Mouse (Mus musculus): ENCODE measurements around the gene Kdm6a. TPM values are rescaled to one million over a fixed set of nuclear protein-coding genes. Genes with fewer than 3 reads are reported as not detected.

Kdm6a gene
- polyA plus RNA-seq, 1 experiment from 2014 or later: 15.3 TPM

GRCm38 (mm10) chrX:18187203-18187602 lies 24.8 kb downstream of the Kdm6a start:
- ATAC-seq (replicated peaks; ENCODE audit: low FRiP score, low read depth) (no peak), DNase-seq (ENCODE audit: low spot score) (no peak)
- no peak overlapping the region for H3K4me3 ChIP-seq (replicated peaks; ENCODE audit: low read depth, low read length)
- no peaks in the 10 kb centered on the region for H3K27me3 ChIP-seq (ENCODE audit: insufficient read depth, low read length)
- H3K4me2 ChIP-seq (ENCODE audit: low read length): no peak overlapping the region
- no peaks in the 10 kb centered on the region for H3K9me3 ChIP-seq (replicated peaks; ENCODE audit: low read length)
- H3K9ac ChIP-seq (ENCODE audit: low read depth, low read length): no peak overlapping the region
- no peaks in the 10 kb centered on the region for H3K36me3 ChIP-seq (ENCODE audit: insufficient read depth, low read length)
- no peaks in the 10 kb centered on the region for H3K4me1 ChIP-seq (replicated peaks; ENCODE audit: insufficient read depth, low read length)
- no peak for TF ChIP-seq CTCF (IDR thresholded peaks at IDR 0.05; ENCODE audit: low read depth)
- no peak overlapping the region for H3K27ac ChIP-seq

DNA sequence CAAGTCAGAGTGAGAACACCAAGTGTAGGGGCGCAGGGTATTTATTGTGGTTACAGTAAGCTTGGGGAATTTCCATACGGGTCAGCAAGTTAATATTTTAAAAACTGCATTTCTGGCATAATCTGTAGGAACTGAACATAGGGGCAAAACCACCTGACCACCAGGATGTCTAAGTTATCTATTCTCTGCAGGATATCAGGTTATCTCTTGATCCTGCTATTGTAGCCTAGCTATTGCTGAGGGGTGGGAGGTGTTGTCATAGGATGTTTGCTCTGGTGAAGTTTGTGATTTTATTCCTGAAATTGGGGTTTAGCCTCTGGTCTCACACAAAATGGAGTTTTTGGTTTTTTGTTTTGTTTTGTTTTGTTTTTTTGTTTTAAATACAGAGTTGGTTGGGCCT lies 25.9 kb downstream of the Kdm6a start:
- H3K27me3 ChIP-seq (ENCODE audit: insufficient read depth, low read length): no peaks in the 10 kb centered on the region
- H3K4me3 ChIP-seq (replicated peaks; ENCODE audit: low read depth, low read length): no peak overlapping the region
- H3K36me3 ChIP-seq (ENCODE audit: insufficient read depth, low read length): no peaks in the 10 kb centered on the region
- no peak overlapping the region for H3K9ac ChIP-seq (ENCODE audit: low read depth, low read length)
- H3K27ac ChIP-seq: no peak overlapping the region
- H3K4me2 ChIP-seq (ENCODE audit: low read length): no peak overlapping the region
- no peak for TF ChIP-seq CTCF (IDR thresholded peaks at IDR 0.05; ENCODE audit: low read depth)
- no peak for ATAC-seq (replicated peaks; ENCODE audit: low FRiP score, low read depth)
- WGBS: 94% methylated on average over 2 of the region's 2 CpGs
- no peaks in the 10 kb centered on the region for H3K4me1 ChIP-seq (replicated peaks; ENCODE audit: insufficient read depth, low read length)
- no peaks in the 10 kb centered on the region for H3K9me3 ChIP-seq (replicated peaks; ENCODE audit: low read length)
- DNase-seq (ENCODE audit: low spot score): no peak

GRCm38 (mm10) chrX:18239572-18239971 lies 77.2 kb downstream of the Kdm6a start:
- Histone ChIP-seq H3K4me1 (replicated peaks; ENCODE audit: insufficient read depth, low read length) (no peaks in the 10 kb centered on the region), H3K9me3 (replicated peaks; ENCODE audit: low read length) (no peaks in the 10 kb centered on the region), H3K36me3 (ENCODE audit: insufficient read depth, low read length) (no peaks in the 10 kb centered on the region), H3K27me3 (ENCODE audit: insufficient read depth, low read length) (no peaks in the 10 kb centered on the region), H3K4me3 (replicated peaks; ENCODE audit: low read depth, low read length) (no peak overlapping the region), H3K27ac (no peak overlapping the region), H3K9ac (ENCODE audit: low read depth, low read length) (no peak overlapping the region), H3K4me2 (ENCODE audit: low read length) (no peak overlapping the region)
- 94% methylated on average over 1 of the region's 1 CpGs for WGBS
- DNase-seq (ENCODE audit: low spot score): no peak
- TF ChIP-seq CTCF (IDR thresholded peaks at IDR 0.05; ENCODE audit: low read depth): no peak
- ATAC-seq (replicated peaks; ENCODE audit: low FRiP score, low read depth): no peak

- ATAC-seq (replicated peaks; ENCODE audit: low FRiP score, low read depth): no peak
- no peak for DNase-seq (ENCODE audit: low spot score)
- Histone ChIP-seq H3K9ac (ENCODE audit: low read depth, low read length) (no peak overlapping the region), H3K4me3 (replicated peaks; ENCODE audit: low read depth, low read length) (no peak overlapping the region), H3K4me2 (ENCODE audit: low read length) (no peak overlapping the region), H3K4me1 (replicated peaks; ENCODE audit: insufficient read depth, low read length) (no peaks in the 10 kb centered on the region), H3K27me3 (ENCODE audit: insufficient read depth, low read length) (no peaks in the 10 kb centered on the region), H3K36me3 (ENCODE audit: insufficient read depth, low read length) (0 out of 2 replicates have a peak, but pooled peaks cover 14% of the 10 kb centered on the region), H3K9me3 (replicated peaks; ENCODE audit: low read length) (no peaks in the 10 kb centered on the region), H3K27ac (no peak overlapping the region)
- no peak for TF ChIP-seq CTCF (IDR thresholded peaks at IDR 0.05; ENCODE audit: low read depth)
- WGBS: 89% methylated on average over 4 of the region's 4 CpGs
Observed at GRCm38 (mm10) chrX:18250621-18251020, 88.2 kb downstream of the Kdm6a start.

DNA sequence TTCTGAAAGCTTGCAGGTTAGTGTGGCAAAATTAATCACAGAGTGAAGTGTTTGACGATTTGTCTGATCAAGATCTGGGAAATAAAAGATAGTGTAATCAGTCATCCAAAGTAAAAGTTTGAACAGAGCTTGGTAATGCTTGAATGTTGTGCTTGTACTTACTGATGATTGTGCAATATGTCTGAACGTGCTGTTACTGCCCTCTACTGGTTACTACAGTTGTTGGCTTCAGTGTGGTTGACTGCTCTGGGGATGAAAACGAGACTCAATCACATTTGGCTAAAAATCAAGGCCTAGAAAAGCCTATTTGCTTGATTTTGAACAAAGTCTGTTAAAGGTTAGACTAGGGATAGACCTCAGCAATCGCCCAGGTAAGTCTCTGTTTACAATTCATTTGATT lies 92.4 kb downstream of the Kdm6a start:
- Histone ChIP-seq H3K4me3 (replicated peaks; ENCODE audit: low read depth, low read length) (no peak overlapping the region), H3K27ac (no peak overlapping the region), H3K4me2 (ENCODE audit: low read length) (no peak overlapping the region), H3K27me3 (ENCODE audit: insufficient read depth, low read length) (no peaks in the 10 kb centered on the region), H3K36me3 (ENCODE audit: insufficient read depth, low read length) (peaks cover 21% of the 10 kb centered on the region; the same call in 1 of the 2 replicates), H3K9me3 (replicated peaks; ENCODE audit: low read length) (no peaks in the 10 kb centered on the region), H3K4me1 (replicated peaks; ENCODE audit: insufficient read depth, low read length) (no peaks in the 10 kb centered on the region), H3K9ac (ENCODE audit: low read depth, low read length) (no peak overlapping the region)
- WGBS: 40% methylated on average over 4 of the region's 4 CpGs
- peak; percentile 84 for TF ChIP-seq CTCF (IDR thresholded peaks at IDR 0.05; ENCODE audit: low read depth)
- ATAC-seq (replicated peaks; ENCODE audit: low FRiP score, low read depth) (no peak), DNase-seq (ENCODE audit: low spot score) (peak; percentile 74)

DNA sequence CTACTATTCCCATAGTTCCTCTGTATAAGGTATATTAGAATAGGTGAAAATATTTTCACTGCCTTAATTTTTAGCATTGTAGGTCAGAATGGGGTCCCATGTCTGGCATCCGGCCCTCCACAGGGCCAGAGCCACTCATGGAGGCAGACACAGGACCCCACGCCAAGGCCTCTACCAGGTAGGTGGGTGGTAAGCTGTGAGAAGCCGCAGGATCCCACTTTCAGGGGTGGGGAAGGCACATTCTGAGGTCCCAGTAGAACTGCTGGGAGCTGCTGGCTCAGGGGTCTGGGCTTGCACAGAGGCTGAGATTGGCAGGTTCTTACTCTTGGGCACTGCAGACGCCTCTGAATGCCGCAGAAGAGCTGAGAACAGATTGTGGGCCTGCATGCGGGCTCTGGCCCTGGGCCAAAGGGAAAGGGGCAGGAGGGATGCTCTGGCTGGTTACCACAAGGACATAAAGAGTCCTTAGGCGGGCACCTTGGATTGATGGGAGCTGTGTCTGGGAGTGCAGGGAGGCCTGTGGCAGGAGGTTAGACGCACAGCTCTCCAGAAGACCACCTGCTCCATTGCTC lies 95.9 kb downstream of the Kdm6a start:
- no peak overlapping the region for H3K4me3 ChIP-seq (replicated peaks; ENCODE audit: low read depth, low read length)
- peaks cover 16% of the 10 kb centered on the region; the same call in 1 of the 2 replicates for H3K36me3 ChIP-seq (ENCODE audit: insufficient read depth, low read length)
- no peaks in the 10 kb centered on the region for H3K27me3 ChIP-seq (ENCODE audit: insufficient read depth, low read length)
- H3K9ac ChIP-seq (ENCODE audit: low read depth, low read length): no peak overlapping the region
- no peak overlapping the region for H3K27ac ChIP-seq
- TF ChIP-seq CTCF (IDR thresholded peaks at IDR 0.05; ENCODE audit: low read depth): no peak
- no peaks in the 10 kb centered on the region for H3K9me3 ChIP-seq (replicated peaks; ENCODE audit: low read length)
- ATAC-seq (replicated peaks; ENCODE audit: low FRiP score, low read depth) (no peak), DNase-seq (ENCODE audit: low spot score) (no peak)
- H3K4me2 ChIP-seq (ENCODE audit: low read length): no peak overlapping the region
- 95% methylated on average over 8 of the region's 8 CpGs for WGBS
- H3K4me1 ChIP-seq (replicated peaks; ENCODE audit: insufficient read depth, low read length): no peaks in the 10 kb centered on the region

DNA sequence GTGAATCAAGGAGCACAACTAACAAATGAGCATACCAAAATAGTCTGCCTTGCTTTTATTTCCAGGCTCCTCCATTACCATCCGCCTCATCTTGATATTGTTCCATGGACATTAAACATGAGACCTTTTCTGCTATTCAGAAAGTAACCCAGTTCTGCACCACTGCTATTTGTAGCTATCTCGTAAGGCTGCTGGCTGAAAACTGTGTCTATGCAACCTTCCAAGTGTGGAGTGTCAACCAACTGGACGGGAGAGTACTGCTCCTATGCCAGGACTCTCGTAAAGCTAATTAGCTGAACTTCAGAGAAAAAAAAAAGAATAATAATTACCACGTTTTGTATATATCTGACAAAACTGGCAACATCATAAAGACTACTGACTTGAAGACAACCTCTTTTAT lies 116.2 kb downstream of the Kdm6a start:
- Histone ChIP-seq H3K4me2 (ENCODE audit: low read length) (no peak overlapping the region), H3K27ac (no peak overlapping the region), H3K36me3 (ENCODE audit: insufficient read depth, low read length) (0 out of 2 replicates have a peak, but pooled peaks cover 3% of the 10 kb centered on the region), H3K9ac (ENCODE audit: low read depth, low read length) (no peak overlapping the region), H3K4me3 (replicated peaks; ENCODE audit: low read depth, low read length) (no peak overlapping the region), H3K4me1 (replicated peaks; ENCODE audit: insufficient read depth, low read length) (no peaks in the 10 kb centered on the region), H3K9me3 (replicated peaks; ENCODE audit: low read length) (no peaks in the 10 kb centered on the region), H3K27me3 (ENCODE audit: insufficient read depth, low read length) (no peaks in the 10 kb centered on the region)
- no peak for TF ChIP-seq CTCF (IDR thresholded peaks at IDR 0.05; ENCODE audit: low read depth)
- WGBS: 80% methylated on average over 5 of the region's 5 CpGs
- DNase-seq (ENCODE audit: low spot score) (no peak), ATAC-seq (replicated peaks; ENCODE audit: low FRiP score, low read depth) (no peak)
